Mouse (Mus musculus) lung, adult 2 months (tissue): ENCODE results near the gene Syt13. TPM values are rescaled to one million over a fixed set of nuclear protein-coding genes. Genes with fewer than 3 reads are reported as not detected.

ENCODE experiments used
- DNase-seq: peaks from one replicate; pipeline ENCODE4 v3.0.0; 2022
- H3K4me1 ChIP-seq: fragments of 200-500 bp; 2 replicates; pipeline ENCODE4 v1.6.1; 2011; ENCODE audit warnings: low read length; ENCODE audit not compliant: control insufficient read depth, insufficient read depth
- H3K4me3 ChIP-seq: fragments of 200-500 bp; replicated peaks from 2 replicates; pipeline ENCODE3; 2011; ENCODE audit warnings: low read depth, mild to moderate bottlenecking, control low read depth, low read length; ENCODE audit errors: extremely low read depth
- CTCF ChIP-seq: fragments of 200-500 bp; IDR thresholded peaks from 2 replicates; pipeline ENCODE4 v1.5.1; 2011; ENCODE audit warnings: mild to moderate bottlenecking, low read length, control low read depth; ENCODE audit not compliant: insufficient read depth
- POLR2A ChIP-seq: fragments of 200-500 bp; IDR thresholded peaks from 2 replicates; pipeline ENCODE4 v1.6.1; 2011; ENCODE audit warnings: low read depth, mild to moderate bottlenecking, control low read depth, low read length, borderline replicate concordance; ENCODE audit errors: extremely low read depth
- WGBS: fragments of 180-500 bp; shearing (Covaris S2); methylation state at CpG from one replicate; pipeline ENCODE4 v1.1.7; 2018; 5-methylcytosine and 5-hydroxymethylcytosine counted together
- polyA plus RNA-seq: library from polyadenylated mRNA; depleted of rRNA; stranded (reverse); fragments of >200 nt; gene quantifications from 2 replicates; pipeline ENCODE4 v1.2.3, GENCODE M21; 2012

The Syt13 gene
- polyA plus RNA-seq, 1 experiment: 0.08 TPM

DNA sequence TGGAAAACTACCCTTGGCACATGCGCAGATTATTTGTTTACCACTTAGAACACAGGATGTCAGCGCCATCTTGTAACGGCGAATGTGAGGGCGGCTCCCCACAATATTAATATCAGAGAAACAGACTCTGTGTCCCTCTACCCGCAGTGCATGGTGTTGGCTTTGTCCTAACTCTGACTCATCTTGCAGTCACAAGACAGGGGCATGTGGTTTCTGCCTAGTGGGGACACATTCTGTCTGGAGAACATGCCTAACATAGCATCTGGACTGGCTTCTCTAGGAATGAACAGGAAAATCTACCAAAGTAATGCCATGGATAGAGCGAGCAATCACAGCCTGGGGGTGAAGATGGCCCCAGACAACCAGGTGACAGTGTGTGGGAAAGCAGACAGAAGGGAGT, 23.9 kb downstream of the Syt13 start:
- WGBS: 87% methylated on average over 7 of the region's 7 CpGs
- Histone ChIP-seq H3K4me3 (no peak overlapping the region), H3K4me1 (no peaks in the 10 kb centered on the region)
- DNase-seq: no peak
- TF ChIP-seq POLR2A (no peak), CTCF (no peak)

DNA sequence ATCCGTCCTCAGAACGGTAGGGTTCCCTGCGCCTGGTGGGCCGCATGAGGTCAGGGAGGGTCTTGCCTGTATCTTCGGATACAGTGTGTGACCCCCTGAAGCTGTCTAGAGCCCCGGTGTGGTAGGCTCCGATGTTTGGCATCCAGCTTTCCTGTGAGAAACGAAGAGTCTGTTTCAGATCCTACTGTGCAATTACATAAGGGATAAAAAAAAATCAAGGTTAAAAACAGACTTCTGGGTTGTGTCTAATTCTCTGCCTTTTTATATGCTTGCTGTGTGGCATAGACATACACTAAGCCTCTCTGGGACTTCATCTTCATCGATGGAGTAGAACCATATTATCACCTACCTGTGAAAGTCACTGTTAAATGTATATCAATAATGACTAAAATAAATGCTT, 26.1 kb downstream of the Syt13 start:
- H3K4me3 ChIP-seq: no peak overlapping the region
- 82% methylated on average over 9 of the region's 9 CpGs for WGBS
- DNase-seq: no peak
- no peak for TF ChIP-seq POLR2A
- no peak for TF ChIP-seq CTCF
- no peaks in the 10 kb centered on the region for H3K4me1 ChIP-seq

DNA sequence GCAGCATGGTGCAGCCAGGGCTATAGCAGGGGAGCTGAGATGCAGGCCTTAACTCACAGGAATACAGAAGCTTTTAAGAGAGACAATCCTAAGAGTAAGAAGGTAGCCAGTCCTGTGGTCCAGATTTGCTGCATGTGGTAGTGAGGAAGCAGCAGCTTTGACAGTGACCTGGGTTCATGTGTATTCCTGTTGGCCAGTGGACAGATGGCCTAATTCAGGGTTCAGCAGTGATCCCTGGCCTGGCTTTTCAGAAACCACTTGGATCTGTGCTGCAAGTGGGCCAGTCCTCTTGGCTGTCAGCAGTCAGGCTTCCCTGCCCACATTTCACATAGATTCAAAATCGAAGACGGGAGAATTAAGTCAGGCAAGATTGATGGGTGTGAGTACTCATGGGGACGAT, 26.6 kb downstream of the Syt13 start:
- no peak for TF ChIP-seq CTCF
- TF ChIP-seq POLR2A: no peak
- DNase-seq: no peak
- H3K4me1 ChIP-seq: no peaks in the 10 kb centered on the region
- 55% methylated on average over 3 of the region's 3 CpGs for WGBS
- no peak overlapping the region for H3K4me3 ChIP-seq

DNA sequence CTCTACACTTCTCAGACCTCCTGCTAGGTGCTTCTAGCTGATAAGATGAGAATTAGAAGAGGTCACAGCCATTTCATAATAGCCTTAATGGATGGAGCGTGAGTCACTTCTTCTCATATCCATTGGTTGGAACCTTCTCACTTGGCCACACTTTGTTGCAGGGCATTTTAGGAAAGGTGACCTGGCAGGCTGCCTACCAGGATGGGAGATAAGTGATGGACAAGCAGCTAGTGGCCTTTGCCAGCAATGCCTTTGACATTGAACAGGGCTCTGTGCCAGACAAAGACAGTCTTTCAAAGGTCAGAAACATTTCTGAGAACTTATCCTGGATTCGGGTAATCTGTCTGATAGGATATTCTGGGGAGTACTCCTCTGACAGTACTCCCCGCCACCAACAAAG, 28.5 kb downstream of the Syt13 start:
- Histone ChIP-seq H3K4me1 (no peaks in the 10 kb centered on the region), H3K4me3 (no peak overlapping the region)
- 91% methylated on average over 3 of the region's 3 CpGs for WGBS
- TF ChIP-seq POLR2A (no peak), CTCF (no peak)
- DNase-seq: no peak

DNA sequence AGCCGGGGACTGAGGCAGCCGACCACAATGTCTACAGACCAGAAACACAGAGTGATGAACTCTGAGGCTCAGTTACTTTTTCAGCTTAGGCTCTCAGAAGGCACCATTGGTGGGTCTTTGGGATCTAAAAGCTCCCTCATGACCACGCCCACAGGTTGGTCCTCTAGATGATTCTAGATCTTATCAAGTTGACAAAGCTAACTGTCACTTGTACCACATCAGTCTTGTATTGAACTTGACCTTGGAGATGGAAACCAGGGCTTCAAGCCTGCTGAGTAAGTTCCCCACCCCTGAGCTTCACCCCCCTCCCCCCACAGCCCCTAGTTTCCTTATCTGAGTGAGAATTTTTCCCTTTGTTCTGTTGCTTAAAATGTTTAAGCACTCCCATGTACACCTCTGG, 29.5 kb downstream of the Syt13 start:
- H3K4me3 ChIP-seq: no peak overlapping the region
- no peaks in the 10 kb centered on the region for H3K4me1 ChIP-seq
- DNase-seq: no peak
- 83% methylated on average over 3 of the region's 3 CpGs for WGBS
- TF ChIP-seq POLR2A (no peak), CTCF (no peak)

DNA sequence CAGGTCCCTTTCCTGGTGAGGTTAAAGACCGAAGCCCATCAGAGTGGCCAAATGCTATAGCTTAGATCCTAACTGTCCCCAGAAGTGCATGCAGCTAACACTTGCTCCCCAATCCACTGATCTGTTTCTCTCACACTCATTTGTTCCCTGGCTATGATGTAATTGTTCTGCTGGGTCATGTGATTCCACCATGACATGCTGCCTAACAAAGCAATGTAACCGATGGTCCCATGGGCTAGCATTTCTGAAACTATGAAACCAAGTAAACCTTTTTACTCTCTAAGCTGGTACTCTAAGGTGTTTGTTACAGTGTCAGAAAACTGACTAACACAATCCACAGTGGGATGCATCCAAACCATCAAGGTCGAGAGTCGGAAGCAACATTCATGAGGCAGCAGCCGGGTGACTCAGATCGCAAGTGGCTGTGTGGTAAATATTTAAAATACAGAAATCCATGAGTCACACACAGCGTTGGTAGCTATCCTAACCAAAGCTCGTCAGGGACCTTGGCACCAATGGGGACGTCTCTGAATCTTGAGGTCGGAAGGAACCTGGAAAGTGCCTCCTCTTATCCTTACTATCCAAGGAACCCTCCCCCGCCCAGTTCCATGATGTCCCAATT, 30.3 kb downstream of the Syt13 start:
- WGBS: 83% methylated on average over 11 of the region's 11 CpGs
- no peak for TF ChIP-seq POLR2A
- no peak for TF ChIP-seq CTCF
- Histone ChIP-seq H3K4me3 (no peak overlapping the region), H3K4me1 (no peaks in the 10 kb centered on the region)
- DNase-seq: no peak

DNA sequence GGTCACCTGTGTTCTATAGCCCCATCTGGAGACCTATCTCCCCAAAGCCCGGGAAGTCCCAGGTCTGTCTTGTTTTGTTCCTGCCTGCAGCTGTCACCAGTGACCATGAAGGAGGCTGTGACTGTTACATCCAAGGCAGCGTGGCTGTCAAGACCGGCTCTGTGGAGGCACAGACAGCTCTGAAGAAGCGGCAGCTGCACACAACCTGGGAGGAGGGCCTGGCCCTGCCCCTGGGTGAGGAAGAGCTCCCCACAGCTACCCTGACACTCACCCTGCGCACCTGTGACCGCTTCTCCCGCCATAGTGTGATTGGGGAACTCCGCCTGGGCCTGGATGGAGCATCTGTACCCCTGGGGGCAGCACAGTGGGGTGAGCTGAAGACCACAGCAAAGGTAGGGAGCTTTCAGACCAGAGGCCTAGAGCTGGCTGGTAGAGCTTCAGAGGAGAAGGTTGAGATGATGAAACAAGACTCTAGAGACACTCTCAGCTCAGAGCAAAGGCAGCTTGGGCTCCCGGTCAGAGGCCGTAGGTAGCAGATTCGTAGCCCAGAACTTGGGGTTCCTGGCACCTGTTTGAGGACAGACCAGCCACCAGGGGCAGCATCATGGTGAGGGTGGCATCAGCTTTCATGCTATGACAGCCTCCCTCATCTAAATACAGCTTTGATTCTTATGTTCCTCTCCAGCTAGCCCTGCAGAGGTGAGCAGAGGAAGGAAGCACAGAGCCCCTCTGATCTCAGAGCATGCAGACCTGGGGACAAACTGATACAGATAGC, 31.1 kb downstream of the Syt13 start:
- DNase-seq: no peak
- Histone ChIP-seq H3K4me3 (no peak overlapping the region), H3K4me1 (no peaks in the 10 kb centered on the region)
- 87% methylated on average over 11 of the region's 11 CpGs for WGBS
- no peak for TF ChIP-seq CTCF
- TF ChIP-seq POLR2A: no peak

DNA sequence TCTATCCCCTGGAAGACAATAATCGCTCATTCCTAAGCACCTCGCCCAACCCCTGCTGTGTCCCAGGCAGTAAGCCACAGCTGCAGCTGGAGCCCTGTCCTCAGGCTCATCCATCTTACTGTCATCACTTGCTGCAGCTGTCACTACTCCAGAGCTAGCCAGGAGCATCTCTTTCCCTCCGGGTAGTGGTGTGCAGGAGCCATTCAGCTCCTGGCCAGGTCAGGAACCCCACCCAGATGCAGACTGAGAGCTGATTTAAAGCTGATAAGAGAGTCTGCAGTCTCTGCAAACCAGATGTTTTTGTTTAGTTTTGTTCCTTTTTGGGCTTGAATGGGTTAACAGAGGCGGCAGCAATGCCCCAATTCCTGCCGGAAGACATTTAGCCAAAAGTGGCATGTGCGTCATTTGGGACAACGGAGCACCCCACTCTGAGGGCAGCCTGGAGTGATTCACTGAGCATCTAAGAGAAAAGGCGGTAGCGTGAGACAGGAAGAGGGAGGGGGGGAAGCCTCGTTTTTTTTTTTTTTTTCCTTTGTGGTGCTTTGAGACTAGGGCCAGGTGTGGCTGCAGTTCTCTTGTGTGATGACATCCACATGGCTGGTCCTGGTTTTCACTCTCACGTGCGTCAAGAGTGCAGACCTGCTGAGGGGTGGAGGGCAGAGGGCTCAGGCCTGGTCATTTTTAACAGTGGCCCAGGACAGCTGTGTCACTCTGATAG, 33.2 kb downstream of the Syt13 start:
- no peak for TF ChIP-seq POLR2A
- TF ChIP-seq CTCF: no peak
- DNase-seq: no peak
- Histone ChIP-seq H3K4me1 (no peaks in the 10 kb centered on the region), H3K4me3 (no peak overlapping the region)
- 12% methylated on average over 12 of the region's 12 CpGs for WGBS

DNA sequence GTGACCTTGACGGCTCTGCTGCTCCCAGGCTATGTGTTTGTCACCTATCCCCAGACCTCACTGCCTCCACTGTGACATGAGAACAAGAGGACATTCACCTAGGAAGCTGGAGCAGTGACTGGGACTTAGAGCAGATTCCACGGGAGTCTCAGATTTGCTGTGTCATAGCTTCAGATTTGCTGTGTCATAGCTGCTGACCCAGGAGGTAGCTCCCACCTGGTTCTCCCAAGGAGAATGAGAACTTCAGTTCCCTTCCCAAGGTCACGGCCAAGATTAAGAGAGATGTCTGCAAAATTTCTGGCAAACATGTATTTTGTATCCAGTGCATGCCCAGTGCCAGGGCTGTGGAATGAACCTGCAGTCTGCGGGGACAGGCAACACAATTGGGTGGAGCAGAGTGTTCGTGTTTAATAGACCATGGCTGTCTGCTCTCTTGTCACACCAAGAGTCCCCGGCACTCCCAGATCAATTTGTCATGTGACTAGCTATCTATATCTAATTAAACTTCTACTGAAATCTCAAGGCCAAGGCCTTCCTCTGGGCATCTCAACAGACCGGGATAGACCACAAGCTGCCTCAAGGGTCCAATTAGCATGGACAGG, 33.9 kb downstream of the Syt13 start:
- Histone ChIP-seq H3K4me3 (no peak overlapping the region), H3K4me1 (no peaks in the 10 kb centered on the region)
- WGBS: 72% methylated on average over 7 of the region's 7 CpGs
- TF ChIP-seq POLR2A (no peak), CTCF (no peak)
- no peak for DNase-seq

DNA sequence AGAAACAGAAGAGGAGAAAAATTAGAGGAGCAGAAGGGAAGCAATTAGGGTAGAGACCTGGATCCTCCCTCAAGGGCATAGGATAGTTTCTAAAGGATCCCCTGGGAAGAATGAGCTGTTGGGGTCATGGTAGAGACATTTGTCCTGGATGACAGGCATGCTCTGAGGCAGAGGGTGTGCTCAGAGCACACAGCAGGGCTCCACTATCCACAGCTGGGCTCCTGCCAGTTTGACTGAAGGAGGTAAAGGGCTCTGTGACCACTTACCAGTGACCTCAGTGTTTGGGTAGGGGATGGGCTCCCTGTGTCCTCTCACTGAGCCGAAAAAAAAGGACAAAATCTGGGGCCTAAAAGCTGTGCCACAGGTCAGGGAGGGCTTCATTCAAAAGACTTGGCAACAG, 34.6 kb downstream of the Syt13 start:
- TF ChIP-seq CTCF (no peak), POLR2A (no peak)
- WGBS: 48% methylated on average over 1 of the region's 1 CpGs
- Histone ChIP-seq H3K4me3 (no peak overlapping the region), H3K4me1 (no peaks in the 10 kb centered on the region)
- DNase-seq: no peak
